Mouse (Mus musculus): ENCODE results near the gene Ctsl. TPM values are rescaled to one million over a fixed set of nuclear protein-coding genes. Genes with fewer than 3 reads are reported as not detected.

The Ctsl gene
- polyA plus RNA-seq, 1 experiment from 2014 or later: 130 TPM

Other genes starting within 250 kb of the Ctsl start
- gene Slc35d2, start 241.5 kb downstream of the Ctsl start, polyA plus RNA-seq (2014; fragmentation: Nextera tagmentation; extraction: Ambion mirVana): 1.4 and 1.8 TPM in 2 replicates
- gene Zfp367, start 217.7 kb downstream of the Ctsl start, polyA plus RNA-seq (2014; fragmentation: Nextera tagmentation; extraction: Ambion mirVana): 4.2 and 7.2 TPM in 2 replicates
- 34.7 and 36.5 TPM in 2 replicates for gene Habp4, start 209.1 kb downstream of the Ctsl start, polyA plus RNA-seq (2014; fragmentation: Nextera tagmentation; extraction: Ambion mirVana)
- 1.9 and 3.7 TPM in 2 replicates for gene Cdc14b, start 95.6 kb downstream of the Ctsl start, polyA plus RNA-seq (2014; fragmentation: Nextera tagmentation; extraction: Ambion mirVana)
- 9.1 and 11.1 TPM in 2 replicates for gene Aaed1, start 58.2 kb downstream of the Ctsl start, polyA plus RNA-seq (2014; fragmentation: Nextera tagmentation; extraction: Ambion mirVana)
- gene Cdk20, start 61.4 kb upstream of the Ctsl start, polyA plus RNA-seq (2014; fragmentation: Nextera tagmentation; extraction: Ambion mirVana): 20.2 and 22.0 TPM in 2 replicates
- not detected in 2 replicates for gene Fam240b, start 126.9 kb upstream of the Ctsl start, polyA plus RNA-seq (2014; fragmentation: Nextera tagmentation; extraction: Ambion mirVana)

Measured in midbrain, embryonic 14.5 days (tissue).